In the genomic region with DNA sequence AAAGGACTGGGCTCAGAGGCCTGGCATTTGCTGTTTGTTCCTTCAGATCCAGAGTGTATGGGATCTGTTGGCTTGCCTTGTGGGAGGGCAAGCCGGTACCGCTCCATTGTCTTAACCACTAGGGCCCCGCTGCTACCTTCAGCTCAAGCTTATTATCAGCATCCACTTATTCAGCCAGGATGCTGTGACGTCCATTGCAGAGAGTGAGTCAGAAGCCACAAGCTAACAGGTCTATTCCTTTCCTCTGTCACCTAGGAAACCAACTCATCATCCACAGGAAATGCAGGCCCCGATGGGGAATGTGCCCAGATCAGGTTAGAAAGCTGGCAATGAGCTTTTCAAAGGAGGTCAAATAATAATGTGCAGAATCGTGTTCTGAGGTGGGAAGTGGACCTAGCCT, we compare ENCODE assay signal across 13 mouse cellular contexts.
DNase-seq lines count a peak whose midpoint lies in the region; ATAC-seq and TF ChIP-seq lines count a peak whose summit lies in the region.
"Had no signal": no experiment of that assay in that cellular context is flagged by ENCODE, and none has a peak within 500 bp of the region (broad histone marks: within the 10 kb centered on the region; RNA-seq: fewer than 3 reads in every experiment).

No protein-coding gene starts in this region.

- peaks cover 2% of the 10 kb centered on the region for H3K79me2 ChIP-seq in heart, adult 2 months (replicated peaks; ENCODE audit: control insufficient read depth, insufficient read depth, low read length)

- no peak overlapping the region for H3K4me2 ChIP-seq in midbrain, embryonic 15.5 days
- H3K4me2 ChIP-seq in liver, embryonic 11.5 days: no peak overlapping the region
- H3K4me2 ChIP-seq in intestine, embryonic 16.5 days (ENCODE audit: low read depth, low read length): no peak overlapping the region
- H3K4me2 ChIP-seq: heart, embryonic 15.5 days; midbrain, embryonic 12.5 days had no signal

- peak overlapping the region; percentile 5; the same call in 1 of the 2 replicates for H3K27ac ChIP-seq in heart, adult 2 months
- H3K27ac ChIP-seq in midbrain, embryonic 15.5 days: peak overlapping the region; percentile 68
- no peak overlapping the region for H3K27ac ChIP-seq in heart, embryonic 10.5 days
- no peak overlapping the region for H3K27ac ChIP-seq in liver, embryonic 11.5 days (ENCODE audit: low read depth, low read length)
- no peak overlapping the region for H3K27ac ChIP-seq in intestine, embryonic 16.5 days (ENCODE audit: low read length)
- H3K27ac ChIP-seq: heart, embryonic 15.5 days; midbrain, embryonic 12.5 days had no signal

- no peaks in the 10 kb centered on the region for H3K27me3 ChIP-seq in heart, adult 2 months (ENCODE audit: control insufficient read depth, insufficient read depth, low read length)
- H3K27me3 ChIP-seq in midbrain, embryonic 15.5 days (replicated peaks): no peaks in the 10 kb centered on the region
- no peaks in the 10 kb centered on the region for H3K27me3 ChIP-seq in heart, embryonic 10.5 days (ENCODE audit: insufficient read depth, poor library complexity, severe bottlenecking)
- H3K27me3 ChIP-seq in liver, embryonic 11.5 days (replicated peaks; ENCODE audit: control insufficient read depth, insufficient read depth, low read length): no peaks in the 10 kb centered on the region
- no peaks in the 10 kb centered on the region for H3K27me3 ChIP-seq in intestine, embryonic 16.5 days (replicated peaks; ENCODE audit: control insufficient read depth, insufficient read depth, low read length)
- H3K27me3 ChIP-seq: heart, embryonic 15.5 days; midbrain, embryonic 12.5 days had no signal

- no peak overlapping the region for H3K9ac ChIP-seq in heart, adult 2 months (ENCODE audit: low read depth, low read length)
- no peak overlapping the region for H3K9ac ChIP-seq in midbrain, embryonic 15.5 days
- H3K9ac ChIP-seq in liver, embryonic 11.5 days (ENCODE audit: low read depth, low read length): no peak overlapping the region
- H3K9ac ChIP-seq in intestine, embryonic 16.5 days (ENCODE audit: low read depth, low read length): no peak overlapping the region
- H3K9ac ChIP-seq: heart, embryonic 15.5 days; midbrain, embryonic 12.5 days had no signal

- no peak for TF ChIP-seq CTCF in heart, adult 2 months (IDR thresholded peaks at IDR 0.05)

- no peak for DNase-seq in heart, adult 2 months
- no peak for DNase-seq in heart, adult 9 months (ENCODE audit: low spot score in 2 of 2)
- DNase-seq in frontal cortex, postnatal 36 days (ENCODE audit: low spot score in 2 of 2): peak; percentile 64 to 67
- no peak for DNase-seq in heart, embryonic 10.5 days (ENCODE audit: low spot score)
- no peak for DNase-seq in liver, embryonic 11.5 days (ENCODE audit: low spot score)
- DNase-seq: adrenal gland, postnatal 14 days; kidney, postnatal 36 days; thymus, adult 2 months had no signal

- no peak for TF ChIP-seq POLR2A in heart, adult 2 months (IDR thresholded peaks at IDR 0.05; ENCODE audit: insufficient read depth, low read depth, low read length)

- peak; percentile 93 for ATAC-seq in CD4-positive, CD25-positive, alpha-beta regulatory T cell, adult 4 months
- ATAC-seq in midbrain, embryonic 15.5 days (replicated peaks): peak; percentile 84
- no peak for ATAC-seq in liver, embryonic 11.5 days (replicated peaks; ENCODE audit: low FRiP score)
- no peak for ATAC-seq in intestine, embryonic 16.5 days

- no peaks in the 10 kb centered on the region for H3K9me3 ChIP-seq in midbrain, embryonic 15.5 days
- H3K9me3 ChIP-seq in heart, embryonic 10.5 days: no peaks in the 10 kb centered on the region
- H3K9me3 ChIP-seq in liver, embryonic 11.5 days (ENCODE audit: control insufficient read depth, low read length): no peaks in the 10 kb centered on the region
- H3K9me3 ChIP-seq in intestine, embryonic 16.5 days (ENCODE audit: control insufficient read depth, low read length): no peaks in the 10 kb centered on the region
- H3K9me3 ChIP-seq: heart, embryonic 15.5 days; midbrain, embryonic 12.5 days had no signal

- H3K4me1 ChIP-seq in heart, adult 2 months (ENCODE audit: control insufficient read depth, insufficient read depth, low read length): peaks cover 17% of the 10 kb centered on the region
- H3K4me1 ChIP-seq in midbrain, embryonic 15.5 days: peaks cover 18% of the 10 kb centered on the region
- peaks cover 13% of the 10 kb centered on the region; the same call in 1 of the 2 replicates for H3K4me1 ChIP-seq in heart, embryonic 10.5 days
- H3K4me1 ChIP-seq in liver, embryonic 11.5 days (replicated peaks; ENCODE audit: control insufficient read depth, insufficient read depth, low read length): no peaks in the 10 kb centered on the region
- no peaks in the 10 kb centered on the region for H3K4me1 ChIP-seq in intestine, embryonic 16.5 days (ENCODE audit: control insufficient read depth, insufficient read depth, low read length)

- WGBS in heart, adult 2 months: 41% methylated on average over 6 of the region's 6 CpGs
- 19% methylated on average over 6 of the region's 6 CpGs for WGBS in midbrain, embryonic 15.5 days
- WGBS in heart, embryonic 10.5 days: 57% methylated on average over 6 of the region's 6 CpGs
- WGBS in liver, embryonic 11.5 days: 56% methylated on average over 6 of the region's 6 CpGs
- WGBS in intestine, embryonic 16.5 days: 60% methylated on average over 6 of the region's 6 CpGs

- TF ChIP-seq EP300 in heart, adult 2 months (IDR thresholded peaks at IDR 0.05; ENCODE audit: insufficient read depth, low read depth, low read length): no peak

- no peak overlapping the region for H3K4me3 ChIP-seq in heart, adult 2 months
- H3K4me3 ChIP-seq in midbrain, embryonic 15.5 days: no peak overlapping the region
- no peak overlapping the region for H3K4me3 ChIP-seq in heart, embryonic 10.5 days
- no peak overlapping the region for H3K4me3 ChIP-seq in liver, embryonic 11.5 days (ENCODE audit: low read depth, low read length)
- no peak overlapping the region for H3K4me3 ChIP-seq in intestine, embryonic 16.5 days (ENCODE audit: low read length)
- H3K4me3 ChIP-seq: heart, embryonic 15.5 days; midbrain, embryonic 12.5 days had no signal

- H3K36me3 ChIP-seq in heart, adult 2 months (ENCODE audit: control insufficient read depth, insufficient read depth, low read length): peaks cover 7% of the 10 kb centered on the region; the same call in 1 of the 2 replicates
- H3K36me3 ChIP-seq in midbrain, embryonic 15.5 days (replicated peaks): no peaks in the 10 kb centered on the region
- no peaks in the 10 kb centered on the region for H3K36me3 ChIP-seq in heart, embryonic 10.5 days
- H3K36me3 ChIP-seq in liver, embryonic 11.5 days (ENCODE audit: control insufficient read depth, insufficient read depth, low read length): no peaks in the 10 kb centered on the region
- H3K36me3 ChIP-seq in intestine, embryonic 16.5 days (ENCODE audit: control insufficient read depth, insufficient read depth, low read length): no peaks in the 10 kb centered on the region
- H3K36me3 ChIP-seq: heart, embryonic 15.5 days; midbrain, embryonic 12.5 days had no signal

- intact Hi-C loops in heart, adult 2 months (cut with DNase I): loop anchor here (5.0 kb wide), 2 partner anchors 43 to 73 kb away; partner anchors contain the start of gene Mkln1

Comparison
In these comparisons a context has a peak if more than half of its experiments do, and no peak if none do; other contexts are left out.
1. H3K27ac ChIP-seq: peak in heart, adult 2 months (single experiment) and midbrain, embryonic 15.5 days (single experiment); none in heart, embryonic 10.5 days (single experiment), liver, embryonic 11.5 days (single experiment) and intestine, embryonic 16.5 days (single experiment).
2. DNase-seq: peak in frontal cortex, postnatal 36 days (2 of 2); none in heart, adult 2 months (0 of 2), heart, adult 9 months (0 of 2), heart, embryonic 10.5 days (single experiment) and liver, embryonic 11.5 days (single experiment).
3. ATAC-seq: peak in CD4-positive, CD25-positive, alpha-beta regulatory T cell, adult 4 months (single experiment) and midbrain, embryonic 15.5 days (single experiment); none in liver, embryonic 11.5 days (single experiment) and intestine, embryonic 16.5 days (single experiment).